Mouse (Mus musculus): ENCODE measurements at regions not wholly inside any gene's neighbourhood (a gene's known extent, or its start where the extent isn't known, plus 50 kb on each side); places are given as distances from the start of the nearest gene placed in this dataset.
A peak's percentile ranks its signal among the peaks of the same experiment; 100 is the strongest.

DNA sequence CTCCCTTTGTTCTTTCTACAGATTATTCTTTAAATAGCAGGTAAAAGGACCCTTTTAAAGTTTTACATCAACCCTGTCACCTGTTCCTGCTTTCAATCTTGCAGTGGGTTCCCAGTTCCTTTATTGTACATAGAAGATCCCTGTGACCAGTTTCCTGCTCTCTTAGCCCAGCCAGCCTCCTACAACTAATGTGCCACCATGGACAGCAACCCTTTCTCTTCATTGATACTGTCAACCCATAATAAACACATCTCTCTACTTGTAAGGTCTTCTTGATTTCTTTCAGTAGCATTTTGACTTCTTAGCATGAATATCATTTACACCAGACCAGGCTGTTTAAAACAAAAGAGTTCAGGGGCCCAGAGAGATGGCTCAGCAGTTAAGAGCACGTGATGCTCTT lies 124.2 kb upstream of the Xpo1 start:
- no peaks in the 10 kb centered on the region for H3K9me3 ChIP-seq (replicated peaks)
- no peak overlapping the region for H3K27ac ChIP-seq (replicated peaks)
- no peak for ATAC-seq (ENCODE audit: insufficient number of reproducible peaks, low FRiP score, low TSS enrichment, low read depth)
- WGBS = 74% methylated on average over 1 of the region's 1 CpGs
- no peaks in the 10 kb centered on the region for H3K4me1 ChIP-seq
- no peak overlapping the region for H3K4me2 ChIP-seq (replicated peaks)
- no peaks in the 10 kb centered on the region for H3K27me3 ChIP-seq
- no peak overlapping the region for H3K9ac ChIP-seq
- H3K4me3 ChIP-seq (replicated peaks) = no peak overlapping the region
- H3K36me3 ChIP-seq = no peaks in the 10 kb centered on the region

GRCm38 (mm10) chr11:23140429-23141099 lies 115.3 kb upstream of the Xpo1 start:
- peak; percentile 57; the same call in 1 of the 2 replicates for ATAC-seq (ENCODE audit: insufficient number of reproducible peaks, low FRiP score, low TSS enrichment, low read depth)
- Histone ChIP-seq H3K27me3 (no peaks in the 10 kb centered on the region), H3K9me3 (replicated peaks) (no peaks in the 10 kb centered on the region), H3K9ac (no peak overlapping the region), H3K4me3 (replicated peaks) (no peak overlapping the region), H3K27ac (replicated peaks) (no peak overlapping the region), H3K4me1 (no peaks in the 10 kb centered on the region; the same call in 1 of the 2 replicates), H3K36me3 (no peaks in the 10 kb centered on the region), H3K4me2 (replicated peaks) (no peak overlapping the region)
- 31% methylated on average over 6 of the region's 6 CpGs for WGBS

- Histone ChIP-seq H3K4me2 (replicated peaks) (no peak overlapping the region), H3K36me3 (no peaks in the 10 kb centered on the region)
- ATAC-seq (ENCODE audit: insufficient number of reproducible peaks, low FRiP score, low TSS enrichment, low read depth) = no peak
These were observed 114.6 kb upstream of the Xpo1 start for GRCm38 (mm10) chr11:23141100-23141837.

GRCm38 (mm10) chr11:23148048-23148596 lies 107.7 kb upstream of the Xpo1 start:
- Histone ChIP-seq H3K27ac (replicated peaks) (no peak overlapping the region), H3K4me3 (replicated peaks) (no peak overlapping the region), H3K4me1 (no peaks in the 10 kb centered on the region), H3K9ac (no peak overlapping the region), H3K36me3 (no peaks in the 10 kb centered on the region), H3K4me2 (replicated peaks) (no peak overlapping the region), H3K9me3 (replicated peaks) (no peaks in the 10 kb centered on the region), H3K27me3 (no peaks in the 10 kb centered on the region)
- no peak for ATAC-seq (ENCODE audit: insufficient number of reproducible peaks, low FRiP score, low TSS enrichment, low read depth)
- 82% methylated on average over 8 of the region's 8 CpGs for WGBS

More at GRCm38 (mm10) chr11:23141100-23141837, 114.6 kb upstream of the Xpo1 start:
- Histone ChIP-seq H3K4me3 (replicated peaks) (no peak overlapping the region), H3K4me1 (no peaks in the 10 kb centered on the region; the same call in 1 of the 2 replicates), H3K9ac (no peak overlapping the region), H3K9me3 (replicated peaks) (no peaks in the 10 kb centered on the region), H3K27me3 (no peaks in the 10 kb centered on the region), H3K27ac (replicated peaks) (no peak overlapping the region)
- 57% methylated on average over 12 of the region's 12 CpGs for WGBS

DNA sequence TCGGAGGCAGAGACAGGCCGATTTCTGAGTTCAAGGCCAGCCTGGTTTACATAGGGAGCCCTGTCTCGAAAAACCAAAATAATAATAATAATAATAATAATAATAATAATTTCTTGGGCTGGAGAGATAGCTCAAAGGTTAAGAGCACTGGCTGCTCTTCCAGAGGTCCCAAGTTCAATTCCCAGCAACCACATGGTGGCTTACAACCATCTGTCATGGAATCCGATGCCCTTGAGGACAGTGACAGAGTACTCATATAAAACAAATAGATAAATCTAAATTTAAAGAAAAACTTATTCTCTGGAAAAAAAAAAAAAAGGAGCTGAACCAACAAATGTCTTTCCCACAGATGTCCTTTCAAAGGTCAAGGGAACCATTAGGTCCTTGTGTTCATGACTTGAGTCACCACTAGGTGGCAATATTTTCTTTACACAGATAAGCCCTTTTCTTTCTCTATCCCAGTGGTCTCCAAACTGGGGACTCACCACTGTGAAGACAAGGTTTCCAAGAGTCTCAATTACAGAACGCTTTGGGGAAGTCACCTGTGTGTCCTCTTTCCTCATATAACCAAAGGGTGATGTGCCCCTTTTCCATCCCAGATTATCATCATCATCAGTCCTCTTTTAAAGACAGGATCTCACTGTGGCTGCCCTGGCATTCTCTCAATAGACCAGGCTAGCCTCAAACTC lies 106.1 kb upstream of the Xpo1 start:
- Histone ChIP-seq H3K4me3 (replicated peaks) (no peak overlapping the region), H3K27me3 (no peaks in the 10 kb centered on the region), H3K4me2 (replicated peaks) (no peak overlapping the region), H3K27ac (replicated peaks) (no peak overlapping the region), H3K36me3 (no peaks in the 10 kb centered on the region), H3K9ac (no peak overlapping the region), H3K9me3 (replicated peaks) (no peaks in the 10 kb centered on the region), H3K4me1 (no peaks in the 10 kb centered on the region)
- 62% methylated on average over 5 of the region's 5 CpGs for WGBS
- no peak for ATAC-seq (ENCODE audit: insufficient number of reproducible peaks, low FRiP score, low TSS enrichment, low read depth)

GRCm38 (mm10) chr11:23154851-23155250 lies 101.0 kb upstream of the Xpo1 start:
- Histone ChIP-seq H3K36me3 (no peaks in the 10 kb centered on the region), H3K27me3 (no peaks in the 10 kb centered on the region), H3K27ac (replicated peaks) (no peak overlapping the region), H3K9ac (no peak overlapping the region), H3K4me2 (replicated peaks) (no peak overlapping the region), H3K9me3 (replicated peaks) (no peaks in the 10 kb centered on the region), H3K4me3 (replicated peaks) (no peak overlapping the region), H3K4me1 (no peaks in the 10 kb centered on the region)
- 48% methylated on average over 1 of the region's 1 CpGs for WGBS
- no peak for ATAC-seq (ENCODE audit: insufficient number of reproducible peaks, low FRiP score, low TSS enrichment, low read depth)

GRCm38 (mm10) chr11:23168546-23169218 lies 87.2 kb upstream of the Xpo1 start:
- Histone ChIP-seq H3K9me3 (replicated peaks) (no peaks in the 10 kb centered on the region), H3K27ac (replicated peaks) (no peak overlapping the region), H3K27me3 (no peaks in the 10 kb centered on the region), H3K4me1 (peaks cover 5% of the 10 kb centered on the region; the same call in 1 of the 2 replicates), H3K4me3 (replicated peaks) (no peak overlapping the region), H3K9ac (no peak overlapping the region), H3K36me3 (no peaks in the 10 kb centered on the region), H3K4me2 (replicated peaks) (no peak overlapping the region)
- WGBS = 74% methylated on average over 12 of the region's 12 CpGs
- ATAC-seq (ENCODE audit: insufficient number of reproducible peaks, low FRiP score, low TSS enrichment, low read depth) = no peak

DNA sequence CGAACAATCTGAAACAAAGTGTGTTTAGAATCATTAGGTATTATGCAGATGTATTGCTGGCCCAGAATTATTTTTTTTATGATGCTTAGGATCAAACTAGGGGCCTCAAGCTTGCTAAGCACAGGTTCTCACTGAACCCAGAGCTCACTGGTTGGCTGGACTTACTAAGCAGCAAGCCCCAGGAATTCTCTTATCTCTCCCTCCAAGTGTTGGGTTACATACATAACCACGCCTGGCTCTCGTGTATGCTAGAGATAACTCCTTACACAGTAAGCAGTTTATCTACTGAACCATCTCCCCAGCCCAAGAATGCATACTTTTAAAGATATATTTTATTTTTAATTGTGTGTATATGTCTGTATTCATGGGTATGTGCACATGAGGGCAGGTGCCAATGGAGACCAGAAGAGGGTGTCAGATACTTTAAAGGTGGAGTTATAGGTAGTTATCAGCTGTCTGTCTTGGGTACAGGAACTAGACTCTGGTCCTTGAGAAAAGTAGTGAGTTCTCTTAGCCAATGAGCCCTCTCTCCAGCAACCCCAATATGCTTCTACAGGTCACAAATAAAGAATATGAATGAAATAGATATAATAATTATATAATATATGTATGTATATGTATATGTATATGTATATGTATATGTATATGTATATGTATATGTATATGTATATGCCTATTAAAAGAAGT lies 86.0 kb upstream of the Xpo1 start:
- H3K9me3 ChIP-seq (replicated peaks) = no peaks in the 10 kb centered on the region
- no peak overlapping the region for H3K9ac ChIP-seq
- no peak overlapping the region for H3K4me2 ChIP-seq (replicated peaks)
- peaks cover 5% of the 10 kb centered on the region; the same call in 1 of the 2 replicates for H3K4me1 ChIP-seq
- H3K27me3 ChIP-seq = no peaks in the 10 kb centered on the region
- H3K4me3 ChIP-seq (replicated peaks) = no peak overlapping the region
- no peak for ATAC-seq (ENCODE audit: insufficient number of reproducible peaks, low FRiP score, low TSS enrichment, low read depth)
- H3K27ac ChIP-seq (replicated peaks) = no peak overlapping the region
- no peaks in the 10 kb centered on the region for H3K36me3 ChIP-seq
- 53% methylated on average over 3 of the region's 3 CpGs for WGBS

DNA sequence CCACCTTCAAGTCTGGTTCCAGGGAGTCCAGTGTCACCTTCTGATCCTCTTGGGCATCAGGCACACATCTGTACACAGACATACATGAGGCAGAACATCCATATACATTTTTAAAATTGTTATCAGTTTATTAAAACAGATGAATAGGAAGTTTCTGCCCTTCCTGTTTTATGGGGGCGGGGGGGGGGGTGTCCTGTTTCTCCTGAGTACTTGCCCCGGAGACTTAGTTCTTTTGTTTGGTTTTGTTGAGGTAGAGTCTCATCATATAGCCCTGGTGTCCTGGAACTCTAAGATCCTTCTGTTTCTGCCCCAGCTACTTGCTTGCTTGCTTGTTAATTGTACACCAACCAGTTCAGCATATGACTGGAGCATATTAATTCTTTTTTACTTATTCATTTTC lies 85.0 kb upstream of the Xpo1 start:
- H3K9ac ChIP-seq = no peak overlapping the region
- H3K27me3 ChIP-seq = no peaks in the 10 kb centered on the region
- 63% methylated on average over 2 of the region's 2 CpGs for WGBS
- H3K36me3 ChIP-seq = no peaks in the 10 kb centered on the region
- ATAC-seq (ENCODE audit: insufficient number of reproducible peaks, low FRiP score, low TSS enrichment, low read depth) = no peak
- H3K27ac ChIP-seq (replicated peaks) = no peak overlapping the region
- no peak overlapping the region for H3K4me2 ChIP-seq (replicated peaks)
- H3K9me3 ChIP-seq (replicated peaks) = no peaks in the 10 kb centered on the region
- H3K4me1 ChIP-seq = peaks cover 5% of the 10 kb centered on the region; the same call in 1 of the 2 replicates
- H3K4me3 ChIP-seq (replicated peaks) = no peak overlapping the region

- Histone ChIP-seq H3K9me3 (replicated peaks) (no peaks in the 10 kb centered on the region), H3K4me3 (replicated peaks) (no peak overlapping the region), H3K27ac (replicated peaks) (no peak overlapping the region), H3K4me1 (peaks cover 5% of the 10 kb centered on the region; the same call in 1 of the 2 replicates), H3K36me3 (no peaks in the 10 kb centered on the region), H3K4me2 (replicated peaks) (no peak overlapping the region), H3K27me3 (no peaks in the 10 kb centered on the region), H3K9ac (no peak overlapping the region)
- ATAC-seq (ENCODE audit: insufficient number of reproducible peaks, low FRiP score, low TSS enrichment, low read depth) = peak; percentile 67; the same call in 1 of the 2 replicates
- WGBS = 93% methylated on average over 1 of the region's 1 CpGs
These were observed 84.1 kb upstream of the Xpo1 start for GRCm38 (mm10) chr11:23171760-23172159.
